Comparison of ENCODE assay signal across 28 mouse cellular contexts in genomic region chr2:72992497-72992896, GRCm38 (mm10). TPM values are rescaled to one million over a fixed set of nuclear protein-coding genes. Genes with fewer than 3 reads are reported as not detected.
A peak's percentile ranks its signal among the peaks of the same experiment; 100 is the strongest.
DNase-seq lines count a peak whose midpoint lies in the region; TF ChIP-seq lines count a peak whose summit lies in the region.
"Had no signal": no experiment of that assay in that cellular context is flagged by ENCODE, and none has a peak within 500 bp of the region (broad histone marks: within the 10 kb centered on the region; RNA-seq: fewer than 3 reads in every experiment).

No protein-coding gene starts in this region.

- H3K4me3 ChIP-seq in E14TG2a.4 (replicated peaks; ENCODE audit: low read length) (peak overlapping the region; percentile 37; the same call in 1 of the 2 replicates), ES-Bruce4 (ENCODE audit: low read depth, low read length) (no peak overlapping the region), ES-E14 (ENCODE audit: insufficient read depth in 1 of 2, low read depth in 1 of 2, low read length in 2 of 2, poor library complexity in 1 of 2, severe bottlenecking in 1 of 2) (peak overlapping the region; percentile 26 to 52; a peak in 3 of 4 replicates)
- H3K4me3 ChIP-seq: embryonic facial prominence, embryonic 10.5 days; embryonic facial prominence, embryonic 12.5 days; forebrain, embryonic 13.5 days; forebrain, embryonic 15.5 days had no signal

- TF ChIP-seq CTCF in E14TG2a.4 (conservative IDR thresholded peaks at IDR 0.05; ENCODE audit: low read length) (no peak), ES-Bruce4 (IDR thresholded peaks at IDR 0.05; ENCODE audit: low read depth, low read length) (no peak)

- H3K9me3 ChIP-seq in E14TG2a.4 (ENCODE audit: low read length) (peaks cover 24% of the 10 kb centered on the region), ES-Bruce4 (replicated peaks; ENCODE audit: control insufficient read depth, insufficient read depth, low read length, poor library complexity, severe bottlenecking) (peaks cover 13% of the 10 kb centered on the region), ES-E14 (ENCODE audit: control insufficient read depth, insufficient read depth, low read depth, low read length) (peaks cover 2% of the 10 kb centered on the region; the same call in 1 of the 2 replicates)
- H3K9me3 ChIP-seq: embryonic facial prominence, embryonic 12.5 days; forebrain, embryonic 15.5 days had no signal

- TF ChIP-seq POLR2A in ES-Bruce4 (IDR thresholded peaks at IDR 0.05; ENCODE audit: insufficient read depth, low read length) = no peak

- H3K27me3 ChIP-seq in E14TG2a.4 (ENCODE audit: insufficient read depth, low read length) = no peaks in the 10 kb centered on the region
- H3K27me3 ChIP-seq in ES-Bruce4 (ENCODE audit: control insufficient read depth, insufficient read depth, low read length, poor library complexity, severe bottlenecking) = no peaks in the 10 kb centered on the region
- H3K27me3 ChIP-seq: embryonic facial prominence, embryonic 12.5 days; forebrain, embryonic 13.5 days; forebrain, embryonic 15.5 days had no signal

- H3K27ac ChIP-seq in ES-Bruce4 (ENCODE audit: insufficient read depth, low read length) = no peak overlapping the region
- peak overlapping the region; percentile 13; the same call in 1 of the 2 replicates for H3K27ac ChIP-seq in ES-E14 (ENCODE audit: insufficient read depth, low read depth, low read length, poor library complexity, severe bottlenecking)
- H3K27ac ChIP-seq: embryonic facial prominence, embryonic 10.5 days; embryonic facial prominence, embryonic 12.5 days; forebrain, embryonic 13.5 days; forebrain, embryonic 15.5 days had no signal

- 0 out of 2 replicates have a peak overlapping the region, but pooled peaks have one; percentile 2 for H3K9ac ChIP-seq in ES-Bruce4 (ENCODE audit: low read depth, poor library complexity, severe bottlenecking)
- H3K9ac ChIP-seq in ES-E14 (ENCODE audit: insufficient read depth, low read depth, low read length, poor library complexity, severe bottlenecking) = peak overlapping the region; percentile 41; the same call in 1 of the 2 replicates
- H3K9ac ChIP-seq: embryonic facial prominence, embryonic 12.5 days; forebrain, embryonic 13.5 days; forebrain, embryonic 15.5 days; forebrain, postnatal 0 days had no signal

- DNase-seq in ES-E14 (ENCODE audit: low read depth, low spot score) = no peak
- peak; percentile 58 for DNase-seq in ZHBTc4 (ENCODE audit: low read depth, low spot score)
- no peak for DNase-seq in right cerebral cortex, adult 2 months (ENCODE audit: low spot score in 2 of 2)
- no peak for DNase-seq in gastrocnemius, postnatal 10 days
- DNase-seq in spleen, postnatal 36 days (ENCODE audit: low spot score in 2 of 2) = no peak
- DNase-seq: adrenal gland, adult 2 months; adrenal gland, postnatal 10 days; adrenal gland, postnatal 25 days; cerebellum, adult 11 months; cerebellum, adult 18-20 months; cerebellum, adult 8-10 months; cerebellum, adult 9-11 months; cerebellum, postnatal 14 days; cerebellum, postnatal 36 days; forebrain, postnatal 0 days had no signal

- H3K36me3 ChIP-seq in E14TG2a.4 (ENCODE audit: insufficient read depth, low read length) (peaks cover 17% of the 10 kb centered on the region), ES-Bruce4 (ENCODE audit: control insufficient read depth, insufficient read depth, low read length, poor library complexity, severe bottlenecking) (no peaks in the 10 kb centered on the region; the same call in 1 of the 2 replicates), ES-E14 (ENCODE audit: control insufficient read depth, insufficient read depth, low read length, poor library complexity, severe bottlenecking) (peaks cover 2% of the 10 kb centered on the region; the same call in 1 of the 2 replicates)
- H3K36me3 ChIP-seq: embryonic facial prominence, embryonic 12.5 days; forebrain, embryonic 15.5 days had no signal

- in situ Hi-C loops in ES-E14 (cut with MboI; ENCODE audit: low sequenced_read_pairs in 2 of 2, unreplicated experiment in 2 of 2) = no loop called here

- no peak for TF ChIP-seq EP300 in ES-Bruce4 (IDR thresholded peaks at IDR 0.05; ENCODE audit: insufficient read depth, low read depth, low read length)

- H3K4me1 ChIP-seq in E14TG2a.4 (replicated peaks; ENCODE audit: low read depth, low read length) (peaks cover 51% of the 10 kb centered on the region), ES-Bruce4 (ENCODE audit: control insufficient read depth, insufficient read depth, low read length) (peaks cover 1% of the 10 kb centered on the region), ES-E14 (ENCODE audit: control insufficient read depth in 2 of 2, insufficient read depth in 2 of 2, low read length in 2 of 2, poor library complexity in 1 of 2) (peaks cover 7 to 11% of the 10 kb centered on the region in 2 experiments)

TF ChIP-seq in ES-E14, 5 proteins besides CTCF, POLR2A, EP300 and RAD21:
- TF ChIP-seq CHD2 (IDR thresholded peaks at IDR 0.05; ENCODE audit: low read depth, low read length) (no peak), HCFC1 (IDR thresholded peaks at IDR 0.05; ENCODE audit: borderline replicate concordance, insufficient read depth, low read length) (no peak), ZC3H11A (IDR thresholded peaks at IDR 0.05; ENCODE audit: borderline replicate concordance, low read depth, low read length) (no peak), ZNF384 (IDR thresholded peaks at IDR 0.05; ENCODE audit: low read depth, low read length) (no peak), MAFK (IDR thresholded peaks at IDR 0.05; ENCODE audit: insufficient read depth, low read depth, low read length) (no peak)

RNA-seq across cellular contexts. Expression of gene Gm11084, which starts 6.0 kb away (rescaled TPM):
- not detected in 2 replicates for polyA plus RNA-seq in ES-Bruce4 (2011; ENCODE audit: insufficient read depth, insufficient read length, low read depth, missing spikeins)
- not detected in 2 replicates for total RNA-seq in ES-E14 (2012; rRNA removed)
- not detected for total RNA-seq in gastrocnemius, postnatal 10 days (2021)
- total RNA-seq: adrenal gland, adult 2 months; adrenal gland, postnatal 10 days; adrenal gland, postnatal 25 days; adrenal gland, postnatal 4 days; common myeloid progenitor, adult 5-6 weeks; forebrain, postnatal 0 days; MEL had no signal
- polyA plus RNA-seq: adrenal gland, adult 2 months; brain, embryonic 14.5 days; C2C12; embryonic facial prominence, embryonic 10.5 days; embryonic facial prominence, embryonic 12.5 days; embryonic facial prominence, embryonic 14.5 days; forebrain, embryonic 11.5 days; forebrain, embryonic 13.5 days; forebrain, embryonic 15.5 days; forebrain, postnatal 0 days had no signal

RNA-seq across cellular contexts. Expression of gene Sp3, which starts 12.3 kb away (rescaled TPM):
- 98.0 and 102 TPM in 2 replicates for polyA plus RNA-seq in ES-Bruce4 (2011; ENCODE audit: insufficient read depth, insufficient read length, low read depth, missing spikeins)
- total RNA-seq in ES-E14 (2012; rRNA removed) = 52.8 and 60.6 TPM in 2 replicates
- 10 to 100 TPM; 39.7 to 52.4 TPM for total RNA-seq in gastrocnemius, postnatal 10 days (2021)
